Mouse (Mus musculus) lung, adult 18-20 months (tissue): ENCODE results near the gene Olfr419.

ENCODE experiments used
- DNase-seq, 2 experiments: peaks; one replicate each; pipeline ENCODE4 v3.0.0; 2022; ENCODE audit warnings: mixed read lengths in 2 of 2

Gene Olfr419

GRCm38 (mm10) chr1:174251961-174252360 is at the start of gene Olfr419:
TSS of gene Olfr419 (minus strand) at chr1:174252061.
- DNase-seq, result no peak

DNA sequence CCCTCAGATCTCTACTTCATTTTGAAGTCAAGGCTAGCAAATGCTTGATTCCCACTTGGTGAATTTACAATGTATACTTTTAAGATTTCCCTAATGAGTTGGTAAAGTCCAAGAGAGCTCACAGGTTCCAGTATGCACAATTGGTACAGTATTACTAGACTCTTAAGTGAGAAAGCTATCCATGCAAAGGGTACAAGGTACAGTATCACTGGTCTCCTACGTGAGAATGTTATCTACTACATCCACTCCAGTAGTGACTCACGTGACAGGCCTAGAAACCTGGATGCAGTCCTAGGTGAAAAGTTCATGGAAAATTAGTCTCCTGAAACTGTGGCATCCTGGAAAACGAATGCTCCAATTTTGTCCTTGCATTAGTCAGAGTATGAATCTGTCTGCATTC is 18.8 kb upstream of the Olfr419 start:
- no peak for DNase-seq

DNA sequence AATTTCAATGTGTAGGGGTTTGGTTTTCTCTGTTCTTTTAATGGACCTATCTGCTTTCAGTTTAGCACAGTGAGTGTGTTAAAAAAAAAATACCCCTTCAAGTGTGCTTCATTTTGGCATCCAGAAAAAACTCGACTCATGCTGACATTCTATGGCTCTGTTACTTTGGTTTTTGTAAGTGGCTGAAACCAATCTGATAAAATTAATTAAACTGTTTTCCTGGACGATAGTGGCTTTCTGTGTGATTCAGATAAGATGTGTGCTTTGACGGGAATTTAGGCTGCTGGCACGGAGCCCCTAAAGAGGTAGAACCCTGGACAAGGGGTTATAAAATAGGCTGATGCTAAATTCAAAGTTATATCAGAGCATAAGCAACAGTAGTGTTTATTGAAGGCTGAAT is 17.3 kb upstream of the Olfr419 start:
- no peak for DNase-seq

DNA sequence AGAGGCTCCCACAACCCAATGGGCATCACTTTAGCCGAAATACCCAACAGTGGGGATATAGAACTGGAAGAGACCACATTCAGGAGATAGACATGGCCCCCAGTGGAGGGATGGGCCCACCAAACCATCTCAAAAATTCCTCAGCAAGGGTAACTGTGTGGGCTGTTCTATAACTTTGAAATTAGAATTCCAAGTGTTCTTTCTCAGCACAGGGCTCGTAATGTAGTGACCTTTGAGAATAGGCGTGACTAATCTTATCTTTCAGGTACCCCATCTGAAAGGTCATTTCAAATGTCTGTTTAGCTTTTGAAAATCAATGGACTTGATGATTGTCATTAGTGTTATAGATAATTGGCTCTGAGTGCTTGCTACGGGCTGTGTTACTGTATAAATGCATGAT is 16.0 kb upstream of the Olfr419 start:
- no peak for DNase-seq

DNA sequence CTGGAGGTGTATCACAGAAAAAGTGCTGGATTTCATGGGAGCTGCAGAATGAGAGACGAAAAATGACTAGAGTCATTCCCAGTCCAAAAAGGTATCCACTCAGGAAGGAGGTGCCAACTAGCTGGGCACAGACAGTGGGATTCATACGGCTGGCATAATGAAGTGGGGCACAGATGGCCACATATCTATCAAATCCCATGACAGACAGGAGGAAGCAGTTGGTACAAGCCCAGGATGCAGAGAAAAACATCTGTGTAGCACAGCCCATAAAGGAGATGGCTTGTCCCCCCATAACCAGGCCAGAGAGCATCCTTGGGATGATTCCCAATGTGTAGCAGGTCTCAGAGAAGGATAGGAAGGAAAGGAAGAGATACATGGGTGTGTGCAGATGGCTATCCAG is 1.5 kb downstream of the Olfr419 start:
- no peak for DNase-seq

- DNase-seq, result no peak
Measured at GRCm38 (mm10) chr1:174247170-174247569, 4.7 kb downstream of the Olfr419 start.

GRCm38 (mm10) chr1:174246080-174246479 is 5.8 kb downstream of the Olfr419 start:
- DNase-seq, result no peak

- no peak for DNase-seq
Measured at GRCm38 (mm10) chr1:174244621-174245020, 7.2 kb downstream of the Olfr419 start.

- DNase-seq, result no peak
Measured at GRCm38 (mm10) chr1:174239916-174240315, 11.9 kb downstream of the Olfr419 start.

DNA sequence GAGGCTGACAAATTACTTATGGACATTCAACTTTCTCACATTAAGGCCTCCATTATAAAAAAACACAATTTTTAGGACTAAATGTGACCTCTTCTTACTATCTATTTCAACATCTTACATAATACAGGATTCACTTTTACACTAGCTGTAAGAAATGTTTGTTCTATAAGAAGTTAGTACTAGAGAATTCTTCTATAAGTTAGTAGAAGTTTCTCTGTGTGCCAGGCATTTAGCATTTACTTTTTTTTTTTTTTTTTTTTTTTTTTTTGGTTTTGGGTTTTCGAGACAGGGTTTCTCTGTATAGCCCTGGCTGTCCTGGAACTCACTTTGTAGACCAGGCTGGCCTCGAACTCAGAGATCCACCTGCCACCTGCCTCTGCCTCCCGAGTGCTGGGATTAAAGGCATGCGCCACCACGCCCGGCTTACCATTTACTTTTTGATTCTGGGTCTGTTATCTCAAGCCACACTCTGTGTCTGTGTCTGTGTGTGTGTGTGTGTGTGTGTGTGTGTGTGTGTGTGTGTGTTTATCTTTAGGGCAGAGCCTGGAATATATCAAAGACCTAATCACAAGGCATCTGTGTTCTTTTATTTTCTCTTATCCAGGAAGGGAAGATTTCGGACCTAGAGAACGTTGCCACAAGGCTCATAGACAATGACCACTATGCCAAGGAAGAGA is 35.2 kb downstream of the Olfr419 start:
- DNase-seq, result no peak

DNA sequence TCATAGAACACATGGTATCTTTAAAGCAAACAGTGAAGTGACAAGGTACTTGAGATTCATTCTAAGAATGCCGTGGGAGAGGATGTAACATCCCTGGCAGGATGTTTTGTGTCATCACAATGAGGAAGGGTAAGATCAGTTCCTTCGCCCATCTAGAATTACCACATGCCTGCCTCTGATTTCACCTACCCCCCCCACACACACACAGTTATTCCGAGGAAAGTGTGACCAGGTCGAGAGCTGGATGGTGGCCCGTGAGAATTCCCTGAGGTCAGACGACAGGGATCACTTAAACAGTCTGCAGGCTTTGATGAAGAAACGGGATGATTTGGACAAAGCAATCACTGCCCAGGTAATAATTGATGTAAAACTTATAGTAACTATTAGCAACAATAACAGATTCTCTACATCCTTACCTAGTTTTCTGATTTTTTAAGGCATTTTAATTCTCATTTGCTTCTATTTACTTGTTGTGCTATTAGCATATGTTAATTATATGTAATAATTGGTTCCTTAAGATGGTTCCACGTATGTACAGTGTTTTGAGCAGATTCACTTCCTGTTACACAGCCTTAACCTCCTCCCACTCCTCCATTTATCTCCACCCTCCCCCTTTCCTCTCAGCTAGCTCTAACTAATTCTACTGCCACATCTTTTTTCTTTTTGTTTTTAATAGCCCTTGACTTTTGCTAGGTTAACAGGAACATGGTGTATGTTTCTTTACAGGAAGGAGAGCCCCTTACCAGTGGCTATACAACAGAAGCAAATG is 36.4 kb downstream of the Olfr419 start:
- DNase-seq, result no peak

- DNase-seq, result no peak
Measured at GRCm38 (mm10) chr1:174212286-174212685, 39.6 kb downstream of the Olfr419 start.

- DNase-seq, result no peak
Measured at GRCm38 (mm10) chr1:174204699-174205098, 47.2 kb downstream of the Olfr419 start.
